Mouse (Mus musculus): ENCODE measurements at regions not wholly inside any gene's neighbourhood (a gene's known extent, or its start where the extent isn't known, plus 50 kb on each side); places are given as distances from the start of the nearest gene placed in this dataset.
A peak's percentile ranks its signal among the peaks of the same experiment; 100 is the strongest.
"Not testable (repeated sequence)": the region's sequence is repeated elsewhere in the genome, so short reads cannot be mapped to it uniquely, and the experiment has no call there.

DNA sequence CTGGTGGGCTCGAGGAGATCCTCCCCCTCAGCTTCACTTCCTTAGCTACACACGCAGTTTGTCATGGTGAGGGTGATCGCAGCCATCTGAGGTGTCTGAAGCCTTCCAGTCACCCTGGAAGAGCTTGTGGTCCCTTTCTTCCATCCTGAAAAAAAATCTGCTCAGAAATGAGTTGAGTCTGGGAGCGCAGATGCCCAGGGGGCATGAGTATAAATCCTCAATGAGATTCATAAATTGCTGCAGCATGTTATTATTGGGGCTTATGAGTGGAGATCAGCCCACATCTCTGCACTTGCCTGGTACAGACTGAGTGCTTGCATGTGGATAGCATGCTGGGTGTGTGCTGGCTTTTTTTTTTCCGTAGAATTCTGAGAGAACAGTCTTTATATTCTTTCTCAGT lies 247.6 kb downstream of the Enc1 start:
- no peak for DNase-seq (ENCODE audit: low spot score in 2 of 2)

DNA sequence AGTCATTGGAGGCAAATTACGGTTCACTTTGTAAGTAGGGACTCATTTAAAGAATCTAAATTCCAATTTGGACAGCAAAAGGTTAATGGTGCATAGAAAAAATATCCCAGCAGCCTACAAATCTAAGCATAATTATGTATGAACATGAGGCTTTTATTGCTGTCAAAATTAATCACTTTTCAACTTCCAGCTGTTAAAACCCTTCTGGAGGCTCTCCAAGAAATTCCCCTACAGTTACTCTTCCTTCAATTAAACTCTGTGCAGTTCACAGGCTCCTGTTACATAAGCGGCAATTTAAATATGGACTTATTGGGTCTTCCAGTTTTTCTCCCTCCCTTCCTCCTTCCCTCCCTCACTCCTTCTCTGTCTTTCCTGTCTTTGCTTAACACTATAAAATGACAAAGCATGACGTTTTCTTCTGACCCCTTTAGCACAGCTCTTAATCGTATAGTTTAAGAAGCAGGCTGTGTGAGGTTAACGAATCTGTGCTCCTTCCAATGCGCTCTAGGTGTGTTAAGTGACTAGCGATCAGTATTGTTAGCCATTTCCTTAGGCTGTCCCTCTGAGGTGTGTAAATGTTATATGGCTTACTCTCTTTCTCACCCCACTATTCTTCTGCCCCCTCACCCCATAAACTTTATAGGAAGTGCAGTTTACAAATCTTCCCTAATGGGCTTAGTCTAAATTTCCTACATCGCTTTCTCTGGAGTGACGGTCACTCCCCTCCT lies 247.0 kb downstream of the Enc1 start:
- no peak for DNase-seq (ENCODE audit: low spot score in 2 of 2)

DNA sequence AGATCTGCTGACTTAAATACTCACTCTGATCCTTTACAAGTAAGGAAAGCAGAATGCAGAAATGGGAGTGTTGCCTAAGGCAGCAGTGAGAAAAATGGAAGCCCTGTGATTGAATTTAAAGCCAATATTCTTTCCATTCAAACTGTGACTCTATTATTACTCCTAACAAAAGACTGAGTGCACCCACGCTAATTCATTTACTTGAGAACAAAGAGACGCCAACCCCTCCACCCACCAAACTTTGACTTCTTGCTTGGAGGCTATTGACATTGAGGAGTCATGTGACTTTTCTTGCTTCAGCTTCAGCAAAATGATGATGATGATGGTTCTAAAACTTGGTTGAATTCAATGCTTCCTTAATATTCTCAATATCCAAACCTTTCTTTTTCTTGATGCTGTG lies 245.6 kb downstream of the Enc1 start:
- no peak for DNase-seq (ENCODE audit: low spot score in 2 of 2)

- DNase-seq (ENCODE audit: low spot score in 2 of 2): no peak
Measured at GRCm38 (mm10) chr13:97485886-97486285, 245.0 kb downstream of the Enc1 start.

- no peak for DNase-seq (ENCODE audit: low spot score in 2 of 2)
Measured at GRCm38 (mm10) chr13:97484808-97485545, 244.1 kb downstream of the Enc1 start.

DNA sequence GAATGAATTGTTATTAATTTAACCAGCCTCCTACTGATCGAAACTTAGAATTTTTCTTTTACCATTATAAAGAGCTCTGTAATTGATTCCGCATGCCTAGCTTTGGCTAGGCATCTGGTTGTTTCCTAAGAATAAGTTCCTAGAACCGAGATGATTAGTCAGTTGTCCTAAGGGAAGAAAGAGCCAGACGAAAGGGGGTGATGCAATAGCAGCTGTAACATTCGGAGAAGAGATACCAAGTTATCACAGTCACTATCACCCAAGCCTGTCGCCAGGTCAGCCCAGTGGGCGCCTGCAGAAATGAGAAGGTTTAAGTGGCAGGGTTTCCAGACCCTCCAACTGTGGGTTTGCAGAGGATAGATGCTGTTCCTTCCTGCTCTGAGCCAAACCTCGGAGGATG lies 242.8 kb downstream of the Enc1 start:
- DNase-seq (ENCODE audit: low spot score in 2 of 2): no peak

- DNase-seq (ENCODE audit: low spot score in 2 of 2): no peak
Measured at GRCm38 (mm10) chr13:97482439-97482946, 241.6 kb downstream of the Enc1 start.

- no peak for DNase-seq (ENCODE audit: low spot score in 2 of 2)
Measured at GRCm38 (mm10) chr13:97481259-97481658, 240.4 kb downstream of the Enc1 start.

- DNase-seq (ENCODE audit: low spot score in 2 of 2): no peak
Measured at GRCm38 (mm10) chr13:97479066-97479586, 238.2 kb downstream of the Enc1 start.

DNA sequence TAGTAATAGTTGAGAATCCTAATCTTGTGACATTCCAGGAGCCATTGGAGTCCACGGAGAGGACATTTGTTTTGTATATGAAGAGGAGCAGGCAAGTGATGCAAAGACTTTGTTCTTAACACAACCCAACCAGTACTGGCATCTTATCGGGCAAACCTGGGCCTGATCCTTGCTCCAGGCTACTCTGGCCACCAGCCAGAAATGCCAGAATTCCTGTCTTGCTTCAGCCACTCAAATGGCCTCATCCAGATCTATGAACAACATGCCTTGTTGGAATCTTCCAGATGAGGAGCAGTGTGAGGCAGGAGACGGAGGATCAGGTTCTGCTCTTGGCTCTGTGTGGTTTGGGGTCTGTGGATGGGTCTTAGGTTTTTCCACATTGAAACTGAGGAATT lies 233.1 kb downstream of the Enc1 start:
- no peak for DNase-seq (ENCODE audit: low spot score in 2 of 2)

DNA sequence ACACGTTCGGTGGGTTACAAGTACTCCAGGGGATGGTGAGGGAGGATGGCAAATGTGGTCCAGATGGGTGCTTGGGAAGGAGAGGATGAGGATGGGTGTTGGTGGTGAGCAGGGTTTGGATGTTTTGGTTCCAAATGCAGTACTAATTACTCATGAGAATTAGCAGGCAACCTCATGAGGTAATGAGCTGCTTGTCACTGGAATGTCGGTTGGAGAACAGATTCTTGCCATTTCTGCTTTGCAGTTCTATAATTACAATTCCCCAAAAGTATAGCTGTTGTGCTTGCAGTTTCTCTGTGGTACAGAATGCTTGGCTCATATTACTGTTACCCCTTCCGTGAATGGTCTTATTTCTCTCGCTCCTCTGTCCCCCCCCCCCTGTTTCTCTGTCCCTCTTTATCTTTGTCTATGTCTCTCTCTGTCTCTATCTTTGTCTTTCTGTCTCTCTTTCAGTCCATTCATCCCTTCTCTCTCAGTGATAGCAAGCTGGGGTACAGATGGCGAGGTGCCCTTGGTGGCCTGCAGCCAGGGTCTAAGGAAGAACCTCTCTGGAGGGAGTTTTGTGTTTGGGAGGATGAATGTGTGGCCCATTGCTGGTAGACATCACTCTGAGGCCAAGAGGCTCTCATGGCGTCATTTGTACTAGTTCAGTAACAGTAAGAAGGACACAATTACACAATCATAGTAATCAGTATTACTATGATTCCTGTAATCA lies 232.5 kb downstream of the Enc1 start:
- DNase-seq (ENCODE audit: low spot score in 2 of 2): no peak

DNA sequence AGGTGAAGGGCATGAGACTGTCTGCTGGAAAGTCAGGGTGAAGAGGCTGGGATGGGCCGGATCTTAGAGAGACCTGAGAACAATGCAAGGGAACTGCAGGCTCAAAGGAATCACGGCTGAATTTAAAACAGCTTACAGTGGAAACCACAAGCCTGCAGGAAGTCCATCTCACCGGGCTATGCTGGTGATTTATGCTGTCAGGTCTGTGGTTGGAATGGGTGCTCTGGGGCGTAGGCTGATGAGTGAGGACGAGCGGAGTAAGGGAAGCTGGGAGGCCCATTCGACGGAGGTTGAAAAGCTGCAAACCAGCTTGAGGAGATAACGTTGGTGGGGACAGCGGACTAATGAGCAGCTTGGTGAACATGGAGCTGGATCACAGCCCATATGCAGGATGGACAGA lies 229.1 kb downstream of the Enc1 start:
- no peak for DNase-seq (ENCODE audit: low spot score in 2 of 2)

GRCm38 (mm10) chr13:97468874-97469593 lies 228.1 kb downstream of the Enc1 start:
- no peak for DNase-seq (ENCODE audit: low spot score in 2 of 2)

- not testable (repeated sequence) for DNase-seq (ENCODE audit: low spot score in 2 of 2)
Measured at GRCm38 (mm10) chr13:97466585-97466984, 225.7 kb downstream of the Enc1 start.

DNA sequence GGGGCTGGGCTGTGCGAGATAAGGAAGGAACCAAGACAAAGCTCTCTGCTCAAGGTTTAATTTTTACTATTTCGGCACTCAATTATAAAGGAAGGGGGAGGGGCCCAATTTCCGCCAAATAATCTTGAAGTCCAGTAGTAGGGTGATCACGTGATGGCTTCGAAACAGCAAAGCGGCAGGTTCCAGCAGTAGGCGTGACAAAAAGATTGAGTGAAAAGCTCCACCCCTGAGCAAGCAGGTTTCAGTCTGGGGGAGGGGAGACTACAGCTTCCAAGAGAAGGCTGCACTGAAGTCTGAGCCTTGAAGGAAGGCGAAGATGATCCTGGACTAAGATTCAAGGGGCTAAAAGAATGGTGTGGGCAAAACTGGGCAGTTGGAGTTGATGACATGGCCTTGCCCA lies 222.9 kb downstream of the Enc1 start:
- DNase-seq (ENCODE audit: low spot score in 2 of 2): no peak

DNA sequence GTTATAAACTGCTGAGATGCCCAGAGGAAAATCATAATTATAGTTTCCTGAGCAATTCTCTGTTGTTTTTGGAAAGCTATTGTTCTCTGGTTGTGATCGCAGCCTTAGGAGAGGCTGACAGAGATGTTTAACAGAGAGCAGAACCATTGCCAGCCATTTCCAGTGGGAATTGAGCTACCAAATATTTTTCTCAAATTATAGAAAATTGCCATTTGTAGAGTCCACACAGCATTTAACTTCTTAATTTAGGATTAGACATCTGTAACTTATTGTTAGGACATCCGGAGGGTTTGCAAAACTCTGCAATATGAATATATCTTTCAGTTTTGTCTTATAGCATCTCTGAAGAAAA lies 222.0 kb downstream of the Enc1 start:
- no peak for DNase-seq (ENCODE audit: low spot score in 2 of 2)

DNA sequence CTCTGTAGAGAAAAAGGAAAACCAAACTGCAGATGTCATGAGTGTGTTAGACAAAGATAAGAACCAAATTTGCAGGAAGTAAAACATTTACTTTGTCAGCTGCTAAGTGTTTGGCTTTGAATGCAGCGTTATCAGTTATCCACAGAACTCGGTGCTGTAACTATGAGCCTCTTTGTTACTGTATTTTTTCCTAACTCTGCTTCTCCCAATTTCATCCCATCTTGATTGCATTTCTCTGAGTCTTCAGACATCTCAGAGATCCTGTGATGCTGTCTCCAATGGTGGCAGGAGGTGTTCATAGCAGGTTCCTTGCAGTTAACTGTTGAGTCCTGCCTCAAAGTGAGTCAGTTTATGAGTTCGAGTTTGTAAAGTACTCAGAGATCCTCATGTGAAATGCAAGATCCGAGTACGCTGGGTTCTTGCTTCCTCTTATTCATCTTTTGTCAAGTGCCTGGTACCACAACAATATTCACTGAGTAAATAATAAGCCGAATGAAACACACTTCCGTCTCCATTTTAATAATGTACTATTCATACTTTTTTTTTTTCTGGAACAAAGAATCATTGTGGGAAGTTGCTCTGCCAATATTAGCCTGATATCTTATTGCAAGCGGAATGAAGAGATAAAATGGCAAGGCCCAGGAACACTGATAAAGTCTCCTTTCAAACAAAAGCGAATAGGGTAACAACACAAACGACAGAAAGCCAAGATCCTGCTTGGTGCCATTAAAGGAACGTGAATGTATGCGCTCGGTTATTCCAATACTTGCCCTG lies 221.4 kb downstream of the Enc1 start:
- DNase-seq (ENCODE audit: low spot score in 2 of 2): no peak

GRCm38 (mm10) chr13:97461207-97461606 lies 220.3 kb downstream of the Enc1 start:
- no peak for DNase-seq (ENCODE audit: low spot score in 2 of 2)

DNA sequence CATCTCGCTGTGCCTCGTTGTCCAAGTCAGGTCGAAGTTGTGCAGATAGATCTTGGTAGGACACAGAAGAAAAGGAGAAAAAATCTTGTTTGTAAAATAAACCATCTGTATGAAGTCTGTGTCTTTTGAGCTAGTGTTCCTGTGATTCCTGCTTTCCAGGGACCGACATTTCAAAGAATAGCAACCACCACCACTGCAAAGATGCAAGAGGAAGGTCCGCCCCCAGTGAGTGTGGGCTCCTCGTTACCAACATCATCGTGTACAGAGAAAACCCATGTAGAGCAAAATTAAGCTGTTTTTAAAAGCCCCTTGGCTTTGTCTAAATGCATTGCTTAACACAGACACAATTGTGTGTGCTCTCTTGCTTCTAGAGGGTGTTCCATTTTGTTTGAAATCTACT lies 218.2 kb downstream of the Enc1 start:
- DNase-seq (ENCODE audit: low spot score in 2 of 2): peak; percentile 34 to 49

DNA sequence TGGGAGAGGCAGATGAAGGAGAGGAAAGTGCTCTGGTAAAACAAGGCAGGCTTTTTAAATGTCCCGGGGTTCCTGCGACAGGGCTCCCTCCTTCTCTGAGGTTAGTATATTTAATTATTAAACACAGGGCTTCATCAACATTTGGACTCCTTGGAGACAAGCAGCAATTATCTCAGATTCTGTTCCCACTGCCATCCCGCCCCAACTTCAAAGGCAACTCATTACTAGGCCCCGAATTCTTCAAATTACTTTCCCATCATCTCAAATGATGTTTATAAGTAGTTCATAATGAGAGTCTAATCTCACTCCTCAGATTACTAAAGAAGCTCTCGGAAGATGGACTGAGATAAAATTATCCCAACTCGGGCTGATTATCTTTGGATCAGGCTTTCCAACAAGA lies 215.1 kb downstream of the Enc1 start:
- DNase-seq (ENCODE audit: low spot score in 2 of 2): no peak

DNA sequence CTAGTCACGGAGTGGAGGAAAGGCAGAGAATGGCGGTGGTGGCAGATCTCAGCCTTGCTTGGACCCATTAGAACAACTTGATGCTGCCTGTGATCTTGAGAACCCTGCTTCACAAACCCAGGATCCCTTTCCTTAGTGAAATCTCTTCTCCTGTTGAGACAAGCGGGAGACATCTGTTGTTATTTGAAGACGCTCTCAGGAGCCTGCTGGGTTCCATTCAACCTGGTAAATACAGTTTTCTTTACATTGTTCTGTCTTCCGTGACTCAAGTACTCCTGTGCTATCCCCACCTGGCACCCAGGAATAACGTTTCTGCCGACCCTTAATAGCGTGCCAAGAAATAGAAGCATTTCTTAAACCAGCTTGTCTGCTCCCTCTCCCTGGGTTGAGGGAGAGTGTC lies 213.8 kb downstream of the Enc1 start:
- DNase-seq (ENCODE audit: low spot score in 2 of 2): no peak

Data from right cerebral cortex, adult 2 months (tissue).